Mouse (Mus musculus) cerebellum, adult 2 months (tissue): ENCODE measurements at regions not wholly inside any gene's neighbourhood (a gene's known extent, or its start where the extent isn't known, plus 50 kb on each side); places are given as distances from the start of the nearest gene placed in this dataset.

ENCODE experiments used
- CTCF ChIP-seq: fragments of 200-500 bp; IDR thresholded peaks from 2 replicates; pipeline ENCODE4 v1.5.1; 2011; ENCODE audit warnings: low read depth, mild to moderate bottlenecking, control low read depth, low read length, moderate library complexity, borderline replicate concordance; ENCODE audit not compliant: insufficient read depth
- POLR2A ChIP-seq: fragments of 200-500 bp; IDR thresholded peaks from 2 replicates; pipeline ENCODE4 v1.6.1; 2011; ENCODE audit warnings: low read length, control low read depth, borderline replicate concordance; ENCODE audit not compliant: insufficient read depth

GRCm38 (mm10) chr6:73587686-73588085, 118.2 kb upstream of the 4931417E11Rik start:
- TF ChIP-seq POLR2A = no peak
- no peak for TF ChIP-seq CTCF
